Mouse (Mus musculus) mouse trophoblast stem cell (cell line): ENCODE measurements at regions not wholly inside any gene's neighbourhood (a gene's known extent, or its start where the extent isn't known, plus 50 kb on each side); places are given as distances from the start of the nearest gene placed in this dataset.

Experiments
- in situ Hi-C, 2 experiments: fragments of 300-500 bp; cut with MseI, MboI; formaldehyde crosslinking; loops; 2 replicates in 1 of 2; 3 replicates in 1 of 2; pipeline ENCODE4 v1.15.1; 2025

DNA sequence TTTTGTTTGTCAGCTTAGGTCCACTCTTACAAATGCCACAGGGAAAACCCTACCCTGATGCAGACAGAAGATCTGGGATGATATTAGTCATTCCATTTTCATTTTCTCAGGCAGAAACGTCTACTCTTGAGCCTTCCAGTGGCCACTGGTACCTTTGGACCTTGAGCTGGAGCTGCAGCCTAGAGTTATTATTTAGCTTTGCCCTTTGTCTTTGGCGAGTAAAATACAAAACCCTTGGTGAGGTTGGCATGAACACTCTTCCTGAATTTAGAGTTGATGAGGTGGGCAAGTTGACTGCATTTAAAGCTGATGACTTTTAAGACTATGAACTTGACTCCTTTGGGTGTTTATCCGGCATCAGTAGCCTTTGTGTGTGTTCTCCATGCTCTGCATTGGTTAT, 352.2 kb upstream of the Hnrnpa3 start:
- in situ Hi-C loops = loop anchor here (10.0 to 25.0 kb wide), 2 partner anchors 595 to 612 kb away; partner anchors contain the start of genes Hoxd10 (in 1 of the 2), Hoxd3 (in 1 of the 2), Hoxd4 (in 1 of the 2) and Hoxd8 (in 1 of the 2)

DNA sequence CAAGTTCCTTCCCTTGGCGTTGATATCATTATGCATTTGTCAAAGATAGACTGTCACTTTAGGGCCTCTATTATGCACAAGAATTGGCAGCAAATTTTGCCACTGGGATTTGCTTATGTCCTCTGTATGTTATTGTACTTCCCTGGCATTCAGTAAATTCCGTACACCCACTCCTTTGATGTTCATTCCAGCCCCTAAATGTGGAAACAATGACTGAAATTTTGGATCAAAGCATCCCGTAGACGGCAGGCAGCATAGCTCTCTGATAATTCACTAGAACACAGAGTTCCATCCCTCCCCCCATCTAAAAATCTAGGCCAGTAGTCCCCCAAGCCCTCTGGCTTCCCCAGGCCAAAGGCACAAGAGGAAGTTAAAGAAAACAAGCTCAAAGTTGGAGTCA, 347.9 kb upstream of the Hnrnpa3 start:
- in situ Hi-C loops = loop anchor here (10.0 to 25.0 kb wide), 3 partner anchors 156 to 599 kb away; partner anchors contain the start of genes Hoxd3 (in 1 of the 2), Hoxd4 (in 1 of the 2) and Hoxd8 (in 1 of the 2)

DNA sequence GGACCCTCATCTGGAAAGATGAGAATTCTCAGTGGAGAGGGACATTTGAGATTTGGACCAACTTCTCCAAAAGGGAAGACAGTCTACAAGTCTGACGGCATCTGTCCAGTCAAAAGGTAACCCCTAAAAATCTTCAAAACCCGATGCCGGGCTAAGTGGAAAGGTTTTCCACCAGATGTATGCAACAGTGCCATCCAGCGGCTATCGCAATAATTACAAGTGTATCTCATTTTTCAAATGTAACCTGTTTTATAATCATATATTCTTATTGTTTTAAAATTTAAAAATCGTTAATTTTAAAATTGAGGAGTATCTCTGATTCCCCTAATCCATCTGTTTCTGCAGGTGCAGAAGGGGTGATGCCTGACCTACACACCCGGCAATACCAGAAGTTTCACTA, 346.8 kb upstream of the Hnrnpa3 start:
- in situ Hi-C loops = loop anchor here (10.0 to 25.0 kb wide), 3 partner anchors 157 to 600 kb away; partner anchors contain the start of genes Hoxd3 (in 1 of the 2), Hoxd4 (in 1 of the 2) and Hoxd8 (in 1 of the 2)

DNA sequence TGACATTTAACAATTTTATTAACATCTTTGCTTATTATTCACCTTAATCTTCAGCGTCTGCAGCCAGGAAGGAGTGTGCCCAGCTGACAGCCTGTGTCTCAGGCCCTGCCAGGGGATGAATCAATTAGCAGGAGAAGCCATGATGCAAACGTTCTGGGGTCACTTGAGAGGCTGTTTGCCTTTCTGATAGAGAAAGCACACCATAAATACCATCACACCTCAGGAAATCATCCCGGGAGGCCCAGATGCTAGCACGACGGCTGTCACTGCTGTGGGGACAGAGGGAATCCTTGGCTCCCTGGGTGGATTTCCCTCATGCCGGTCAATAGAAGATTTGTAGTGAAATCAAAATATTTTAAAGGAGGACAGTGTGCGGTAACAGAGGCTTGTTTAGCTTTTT, 343.7 kb upstream of the Hnrnpa3 start:
- in situ Hi-C loops = loop anchor here (10.0 to 25.0 kb wide), 3 partner anchors 161 to 603 kb away; partner anchors contain the start of genes Hoxd3 (in 1 of the 2), Hoxd4 (in 1 of the 2) and Hoxd8 (in 1 of the 2)

DNA sequence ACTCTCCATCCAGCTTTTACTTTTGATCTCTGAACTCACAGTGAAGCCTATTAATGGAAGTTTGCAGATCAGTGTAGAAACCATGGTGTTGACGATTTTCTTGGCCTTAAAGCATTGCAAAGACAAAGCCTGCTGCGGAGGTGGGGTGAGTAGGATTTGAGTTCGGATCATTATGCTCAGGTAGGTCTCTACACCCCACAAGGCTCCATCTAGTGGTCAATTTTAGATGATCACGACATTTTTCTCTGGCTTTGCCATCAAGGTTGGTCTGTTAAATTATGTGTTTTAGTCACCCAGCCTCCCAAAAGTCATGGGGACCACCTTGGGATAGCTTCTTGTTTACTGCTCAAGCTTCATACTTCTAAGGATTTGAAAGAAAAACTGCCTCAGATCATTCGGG, 340.9 kb upstream of the Hnrnpa3 start:
- in situ Hi-C loops = loop anchor here (10.0 to 25.0 kb wide), 3 partner anchors 163 to 606 kb away; partner anchors contain the start of genes Hoxd3 (in 1 of the 2), Hoxd4 (in 1 of the 2) and Hoxd8 (in 1 of the 2)

DNA sequence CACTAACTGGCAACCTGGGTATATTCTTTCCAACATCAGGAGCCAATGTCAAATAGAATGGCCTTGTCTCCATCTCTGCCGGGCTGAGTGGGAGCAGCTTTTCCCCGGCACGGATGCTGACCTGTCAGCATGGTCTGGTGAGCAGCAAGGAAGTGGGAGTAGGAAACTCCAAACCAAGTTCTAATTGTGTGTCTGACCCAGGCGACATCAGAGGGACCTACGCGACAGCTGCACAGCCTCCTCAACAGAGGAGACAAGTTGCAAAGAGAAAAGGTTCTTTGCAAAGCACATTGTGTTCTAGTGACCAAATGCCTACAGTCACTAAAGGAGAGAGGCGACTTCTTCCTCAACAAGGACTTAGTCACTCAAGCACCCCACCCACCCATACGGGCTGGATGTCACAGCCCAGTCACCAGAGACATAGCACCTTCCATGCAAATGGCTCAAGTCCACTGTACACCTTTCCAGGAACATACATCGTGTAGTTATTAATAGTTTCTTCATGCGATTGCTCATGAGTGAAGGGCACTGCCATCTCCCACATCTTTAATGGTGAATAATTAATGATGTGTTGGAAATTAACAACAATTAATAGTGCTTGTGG, 334.8 kb upstream of the Hnrnpa3 start:
- in situ Hi-C loops = loop anchor here in 1 of 2 experiments (10.0 to 25.0 kb wide), 2 partner anchors 261 to 612 kb away; partner anchors contain the start of genes Hoxd3, Hoxd4 and Hoxd8

DNA sequence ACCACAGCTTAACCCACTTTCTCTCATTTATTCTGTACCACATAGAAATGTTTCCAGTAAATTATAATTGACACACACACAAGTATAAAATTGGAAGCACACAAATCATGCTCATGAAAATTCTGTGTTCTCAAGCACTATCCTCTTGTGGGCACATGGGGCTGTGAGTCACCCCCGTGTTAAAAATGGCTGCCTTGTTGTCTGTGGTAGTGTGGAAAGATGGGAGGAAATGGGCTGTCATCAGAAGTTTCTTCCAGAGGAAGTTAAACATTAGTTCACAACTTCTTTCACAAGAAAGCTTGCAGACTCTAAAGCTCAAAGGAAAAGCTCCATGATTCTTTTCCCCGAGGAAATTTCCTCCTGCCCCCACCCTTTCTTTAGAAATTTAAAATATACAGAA, 329.5 kb upstream of the Hnrnpa3 start:
- in situ Hi-C loops = loop anchor here in 1 of 2 experiments (10.0 kb wide), 1 partner anchor 255 kb away; no protein-coding TSS in a partner anchor

DNA sequence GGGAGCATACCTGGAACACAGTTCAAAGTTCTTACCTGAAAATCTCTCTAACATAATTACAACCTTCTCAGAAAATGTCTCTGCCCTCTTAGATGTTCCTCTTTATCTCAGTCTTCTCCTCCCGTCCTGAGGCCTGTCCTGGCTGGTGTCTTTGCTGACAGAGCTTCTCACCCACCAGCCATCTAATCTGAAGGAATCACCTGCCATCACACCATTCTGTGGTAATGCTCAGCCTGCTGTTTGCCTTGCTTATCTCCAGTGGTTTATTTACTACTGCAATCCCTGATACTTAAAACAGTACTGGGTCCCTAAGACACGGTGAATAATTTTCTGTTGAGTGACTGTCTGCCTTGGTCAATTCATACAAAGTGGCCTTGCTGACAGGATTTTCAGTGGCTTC, 317.8 kb upstream of the Hnrnpa3 start:
- in situ Hi-C loops = no loop called here

DNA sequence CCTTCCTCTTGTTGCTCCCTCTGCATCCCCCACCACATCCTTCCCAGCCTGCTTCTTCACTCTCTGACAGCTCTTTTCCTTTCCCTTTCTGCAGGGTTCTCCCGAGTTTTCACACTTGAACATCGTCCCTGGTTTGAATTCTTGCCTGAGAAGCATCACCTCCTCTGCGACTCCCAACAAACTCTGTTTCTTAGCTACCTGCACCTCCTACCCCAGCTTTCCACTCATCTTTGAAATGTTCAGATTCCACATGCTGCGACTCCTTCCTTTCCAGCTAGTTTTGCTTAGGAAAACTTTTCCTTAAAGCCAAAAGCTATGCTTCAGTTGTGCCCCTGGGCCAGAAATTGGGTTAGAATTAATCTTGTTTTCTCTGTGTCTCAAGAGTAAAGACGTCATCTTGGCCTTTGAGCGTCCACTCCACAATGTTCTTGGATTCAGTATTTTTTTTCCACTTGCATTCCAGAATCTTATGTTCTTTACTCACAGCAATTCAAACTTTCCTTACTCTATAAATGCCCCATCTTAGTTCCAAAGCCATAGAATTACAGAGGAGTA, 317.3 kb upstream of the Hnrnpa3 start:
- in situ Hi-C loops = no loop called here

DNA sequence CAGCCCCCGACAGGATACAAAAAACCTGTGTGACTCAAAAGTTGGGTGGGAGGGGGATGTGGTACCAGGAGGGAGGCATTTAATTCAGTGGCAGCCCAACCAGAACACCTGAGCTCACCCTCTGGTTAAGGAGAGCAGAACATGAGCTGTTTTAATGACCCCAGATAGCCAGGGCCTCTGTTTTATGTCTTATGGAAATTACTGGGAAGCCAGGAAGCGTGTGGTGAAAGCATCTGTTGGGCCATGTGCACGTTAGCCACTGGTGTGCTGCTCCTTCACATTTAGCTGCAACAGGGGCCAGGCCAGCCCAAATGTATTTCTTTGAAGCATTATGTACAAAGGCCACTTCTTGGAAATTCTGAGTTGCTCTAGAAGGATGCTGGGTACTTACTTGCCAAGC, 308.2 kb upstream of the Hnrnpa3 start:
- in situ Hi-C loops = no loop called here

DNA sequence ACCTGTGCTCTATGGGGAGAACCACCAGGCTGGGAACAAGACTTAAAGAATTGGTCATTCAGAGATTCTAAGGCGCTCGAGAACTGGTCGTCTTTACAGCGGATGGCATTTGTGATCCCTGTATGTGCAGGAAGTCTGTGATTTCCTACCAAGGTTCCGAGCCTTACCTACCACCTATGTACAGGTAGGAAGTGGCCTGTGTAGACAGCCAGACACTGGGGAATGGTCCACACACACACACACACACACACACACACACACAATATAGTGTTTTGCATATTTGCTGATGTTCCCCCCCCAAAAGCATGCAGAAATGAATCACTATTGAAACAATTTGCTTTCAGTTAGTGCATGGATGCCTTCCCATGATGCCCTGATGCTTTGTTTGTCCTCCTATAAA, 307.1 kb upstream of the Hnrnpa3 start:
- in situ Hi-C loops = no loop called here

DNA sequence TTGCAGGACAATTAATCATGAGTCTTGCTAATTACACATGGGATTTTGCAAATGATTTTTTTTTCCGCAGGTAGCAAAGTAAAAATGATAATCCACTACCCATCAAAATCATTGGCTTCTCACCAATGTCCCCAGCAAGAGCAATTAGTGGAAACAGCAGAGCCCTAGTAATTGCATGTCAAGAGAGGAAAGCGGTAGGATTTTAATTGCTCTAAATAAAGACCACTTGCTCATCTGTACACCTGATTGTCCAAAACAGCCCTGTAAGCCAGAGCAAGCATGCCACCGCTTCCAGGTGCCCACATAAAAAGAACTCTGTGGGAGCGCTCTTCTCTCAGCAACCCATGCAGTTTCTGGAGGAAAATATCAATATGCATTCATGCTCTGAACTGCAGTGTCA, 306.5 kb upstream of the Hnrnpa3 start:
- in situ Hi-C loops = no loop called here

DNA sequence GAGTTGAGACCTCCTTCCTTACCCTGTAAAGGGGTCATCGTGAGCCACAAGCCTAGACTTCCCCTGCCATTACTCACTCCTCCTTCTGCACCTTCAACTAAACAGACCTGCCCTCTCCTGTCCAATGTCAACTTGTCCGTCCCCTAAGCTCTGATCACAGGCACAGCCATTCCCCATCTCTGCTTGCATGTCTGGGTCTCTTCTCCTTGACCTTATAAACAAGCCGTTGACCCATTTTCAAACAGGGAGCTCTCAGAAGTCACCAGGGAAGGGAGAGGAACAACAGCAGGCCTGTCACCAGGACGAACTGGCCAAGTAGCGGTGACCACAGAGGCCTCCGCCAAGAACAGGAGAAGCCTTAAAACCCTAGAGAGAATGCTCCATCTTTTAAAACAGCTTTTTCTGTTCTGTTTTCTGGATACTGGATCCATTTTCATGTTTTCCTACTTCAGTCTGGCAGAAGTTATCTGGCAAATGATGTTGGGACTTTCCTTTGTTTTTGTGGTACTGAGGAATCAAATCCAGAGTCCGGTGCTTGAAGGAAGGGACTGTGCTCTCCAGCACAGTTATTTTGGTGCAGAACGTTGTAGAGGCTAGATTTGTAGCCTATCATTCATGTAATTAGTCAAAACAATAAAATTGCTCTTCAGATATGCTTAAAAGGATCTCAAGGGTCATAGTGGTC, 302.2 kb upstream of the Hnrnpa3 start:
- in situ Hi-C loops = no loop called here

DNA sequence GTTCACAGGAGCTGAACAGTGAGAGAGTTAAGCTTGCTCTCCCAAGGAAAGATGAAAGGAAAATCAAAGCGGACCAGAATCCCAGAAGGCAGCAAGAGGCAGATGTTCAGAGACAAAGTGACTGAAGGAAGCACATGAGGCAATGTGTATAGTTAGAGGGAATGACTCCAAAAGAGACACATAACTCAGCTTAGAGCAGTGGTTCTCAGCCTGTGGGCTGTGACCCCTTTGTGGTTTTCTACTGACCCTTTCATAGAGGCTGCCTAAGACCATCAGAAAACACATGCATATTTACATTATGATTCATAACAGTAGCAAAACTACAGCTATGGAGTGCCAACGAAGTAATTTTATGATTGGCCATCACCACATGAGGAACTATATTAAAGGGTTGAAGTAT, 301.5 kb upstream of the Hnrnpa3 start:
- in situ Hi-C loops = no loop called here

DNA sequence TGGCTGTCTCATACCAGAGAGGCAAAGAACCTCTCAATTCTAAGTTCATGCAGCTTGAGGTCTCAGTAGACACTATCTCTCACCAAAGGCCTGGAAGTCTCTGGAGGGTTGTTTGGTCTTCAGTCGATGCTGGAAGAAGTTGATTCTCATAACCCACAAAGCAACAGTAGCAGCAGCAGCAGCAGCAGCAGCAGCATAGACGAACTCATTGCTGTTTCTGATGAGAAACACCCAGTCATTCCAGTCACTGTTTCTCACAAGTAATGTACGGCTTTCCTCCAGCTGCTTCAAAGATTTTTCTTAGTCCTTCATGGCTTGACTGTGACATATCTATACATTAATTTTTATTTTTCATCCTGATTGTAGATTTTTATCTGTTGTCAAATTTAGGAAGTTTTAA, 298.1 kb upstream of the Hnrnpa3 start:
- in situ Hi-C loops = no loop called here

DNA sequence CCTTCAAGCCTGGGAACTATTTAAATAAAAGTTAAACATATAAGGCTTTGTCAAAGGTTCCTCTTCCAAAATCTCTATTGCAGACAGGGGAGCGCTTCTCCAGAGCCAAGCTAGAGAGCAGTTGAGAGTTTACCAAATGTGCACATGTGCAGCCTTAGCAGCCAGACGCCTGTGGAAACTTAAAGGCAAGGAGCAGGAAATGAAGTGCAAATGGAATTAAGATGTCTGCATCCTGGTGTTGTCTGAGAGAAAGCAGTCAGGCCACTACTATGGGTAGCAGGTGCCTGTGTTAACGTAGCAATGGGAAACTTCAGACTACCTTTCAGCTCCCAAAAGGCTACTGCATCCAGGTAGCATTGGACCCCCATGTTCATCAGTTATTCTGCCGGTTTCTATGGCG, 282.4 kb upstream of the Hnrnpa3 start:
- in situ Hi-C loops = no loop called here

DNA sequence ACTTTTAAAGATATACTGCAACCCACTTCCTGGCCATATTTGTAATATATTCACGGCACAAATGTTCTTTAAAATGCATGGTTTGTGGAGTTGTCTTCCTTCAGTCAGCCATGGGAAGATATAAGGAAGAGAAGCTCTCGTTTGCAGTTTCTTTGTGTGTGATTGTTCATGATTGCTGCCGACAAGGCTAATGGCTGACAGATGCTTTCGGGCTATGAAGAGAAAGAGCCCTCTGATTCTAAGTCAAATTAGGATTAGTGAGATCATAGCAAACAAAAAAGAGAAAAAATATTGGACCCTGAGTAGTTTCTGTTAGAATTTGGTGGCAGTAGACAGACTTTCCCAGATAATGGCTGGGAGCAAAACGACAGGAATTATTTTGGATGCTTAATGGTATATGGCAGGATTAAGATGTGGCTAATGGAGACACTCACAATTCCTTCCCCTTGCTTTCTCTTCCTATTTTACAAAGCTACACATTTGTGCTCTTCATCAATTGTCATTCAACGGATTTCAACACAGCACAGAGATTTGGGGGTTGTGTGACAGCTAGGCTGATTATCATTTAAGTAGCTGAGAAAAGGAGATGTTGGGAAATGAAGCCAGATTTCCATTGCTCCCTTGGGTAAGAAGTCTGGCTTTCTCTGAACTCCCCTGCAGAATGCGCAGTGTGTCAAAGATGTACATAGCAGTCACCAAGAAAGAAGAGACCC, 273.4 kb upstream of the Hnrnpa3 start:
- in situ Hi-C loops = no loop called here

DNA sequence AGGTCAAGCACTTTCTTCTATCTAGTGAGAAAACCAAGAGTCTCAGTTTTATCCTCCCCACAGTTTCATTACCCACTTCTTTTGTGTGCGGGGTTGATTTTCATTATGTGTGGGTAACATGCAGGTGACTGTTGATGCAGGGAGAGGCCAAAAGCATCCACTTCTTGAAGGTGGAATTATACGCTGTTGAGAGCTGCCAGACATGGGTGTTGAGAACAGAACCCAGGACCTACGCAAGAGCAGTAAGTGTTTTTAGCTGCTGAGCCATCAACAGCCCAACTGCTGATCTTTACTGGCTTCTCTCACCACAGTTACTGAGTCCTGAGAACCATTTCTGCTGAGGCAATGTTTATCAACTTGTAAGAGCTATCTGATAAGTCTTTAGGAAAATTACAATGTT, 272.4 kb upstream of the Hnrnpa3 start:
- in situ Hi-C loops = no loop called here

DNA sequence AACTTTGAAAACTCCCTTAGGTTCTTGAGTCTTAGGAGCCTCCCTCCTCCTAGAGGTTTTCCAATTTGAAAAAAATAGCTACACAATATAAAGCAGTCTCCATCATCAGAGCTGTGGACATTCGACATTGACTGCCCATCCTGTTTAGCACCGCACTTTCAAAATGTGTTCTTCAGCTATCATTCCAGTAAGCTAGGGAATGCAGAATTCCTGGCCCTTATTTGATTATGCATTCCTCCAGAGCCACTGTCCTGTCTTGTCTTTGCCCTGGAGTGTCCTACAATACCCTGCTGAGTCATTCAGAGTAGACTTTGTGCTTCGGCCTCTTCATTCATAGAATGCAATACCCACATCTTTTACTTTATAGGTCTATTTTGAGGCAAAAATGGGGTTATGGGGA, 267.0 kb upstream of the Hnrnpa3 start:
- in situ Hi-C loops = no loop called here

DNA sequence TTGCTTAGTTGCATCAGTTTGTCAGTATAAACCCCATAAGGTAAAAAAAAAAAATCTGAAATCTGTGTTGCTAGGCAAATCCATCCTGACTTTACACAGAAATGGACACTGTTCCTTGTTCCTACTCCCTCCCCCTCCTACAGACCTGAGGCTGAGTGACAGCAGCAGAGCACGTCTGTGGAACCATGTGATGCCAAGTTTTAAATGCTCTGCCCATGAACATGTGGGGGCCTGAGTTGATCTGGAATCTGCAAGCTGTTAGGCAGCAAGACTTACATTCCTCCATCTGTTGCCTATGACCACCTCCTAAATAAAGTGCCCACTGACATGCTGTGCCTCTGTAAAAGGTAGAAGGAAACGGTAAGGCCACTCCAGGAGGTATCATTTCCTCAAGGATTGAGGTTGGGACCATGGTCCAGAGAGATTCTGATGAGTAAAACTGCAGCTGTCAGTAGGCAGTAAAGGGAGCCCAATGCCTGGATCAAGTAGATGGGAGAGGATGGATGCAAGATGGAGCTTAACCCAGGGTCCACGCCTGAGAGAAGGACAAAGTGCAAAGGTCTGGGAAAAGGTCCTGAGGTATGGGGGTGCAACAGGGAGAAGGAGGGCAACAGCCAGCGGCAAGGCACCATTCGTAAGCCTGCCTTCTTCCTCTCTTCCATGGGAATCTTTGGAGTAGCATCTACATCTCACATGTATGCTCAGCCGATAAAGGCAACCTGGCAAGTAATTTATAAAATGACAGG, 264.0 kb upstream of the Hnrnpa3 start:
- in situ Hi-C loops = no loop called here

DNA sequence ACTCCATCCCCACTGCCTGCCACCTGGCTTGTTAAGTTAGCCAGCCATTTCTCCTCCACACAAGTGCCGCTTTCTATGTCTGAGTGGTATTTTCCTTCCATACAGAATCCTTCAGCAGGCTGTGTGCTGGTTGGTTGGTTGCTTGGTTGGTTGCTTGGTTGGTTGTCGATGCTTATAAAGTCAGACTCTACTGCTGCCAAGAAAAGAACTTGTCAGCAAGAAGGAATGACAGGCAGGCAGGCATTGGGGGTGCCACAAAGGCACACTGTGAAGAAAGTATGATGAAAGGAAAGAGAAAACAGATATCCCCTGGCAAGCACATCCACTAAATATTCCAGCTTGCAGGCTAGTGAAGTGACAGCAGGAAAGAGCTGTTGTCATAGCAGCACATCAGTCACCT, 263.0 kb upstream of the Hnrnpa3 start:
- in situ Hi-C loops = no loop called here
